Mouse (Mus musculus) forebrain, embryonic 11.5 days (tissue): ENCODE data around the gene Tnk2. TPM values are rescaled to one million over a fixed set of nuclear protein-coding genes. Genes with fewer than 3 reads are reported as not detected.
"Not testable (repeated sequence)": the region's sequence is repeated elsewhere in the genome, so short reads cannot be mapped to it uniquely, and the experiment has no call there.

Experiments
- ATAC-seq: fragments of 200-750 bp; cut with Nextera tagmentation; replicated peaks from 2 replicates; pipeline ENCODE4 v1.8.0; 2017; ENCODE audit warnings: moderate TSS enrichment; ENCODE audit not compliant: low FRiP score
- DNase-seq: peaks from one replicate; pipeline ENCODE4 v3.0.0-alpha.2; 2017; ENCODE audit warnings: low spot score
- H3K27ac ChIP-seq: fragments of 300-500 bp; sonication (generic); 2 replicates; pipeline ENCODE4 v1.5.1; 2014; ENCODE audit warnings: low read depth, low read length
- H3K27me3 ChIP-seq: fragments of 300-500 bp; sonication (generic); 2 replicates; pipeline ENCODE4 v1.6.1; 2014; ENCODE audit warnings: mild to moderate bottlenecking, low read length, mixed read lengths; ENCODE audit not compliant: control insufficient read depth, insufficient read depth
- H3K36me3 ChIP-seq: fragments of 300-500 bp; sonication (generic); 2 replicates; pipeline ENCODE4 v1.6.1; 2014; ENCODE audit warnings: mild to moderate bottlenecking, low read length, moderate library complexity, mixed read lengths; ENCODE audit not compliant: control insufficient read depth, insufficient read depth
- H3K4me1 ChIP-seq: fragments of 300-500 bp; sonication (generic); replicated peaks from 2 replicates; pipeline ENCODE4 v1.6.1; 2014; ENCODE audit warnings: low read length, mixed read lengths; ENCODE audit not compliant: control insufficient read depth, insufficient read depth
- H3K4me2 ChIP-seq: fragments of 300-500 bp; sonication (generic); 2 replicates; pipeline ENCODE4 v1.6.1; 2014; ENCODE audit warnings: low read depth, mild to moderate bottlenecking, low read length, moderate library complexity, mixed read lengths; ENCODE audit not compliant: severe bottlenecking
- H3K4me3 ChIP-seq: fragments of 300-500 bp; sonication (generic); 2 replicates; pipeline ENCODE4 v1.5.1; 2014; ENCODE audit warnings: low read depth, low read length
- H3K9ac ChIP-seq: fragments of 300-500 bp; sonication (generic); 2 replicates; pipeline ENCODE4 v1.6.1; 2014; ENCODE audit warnings: low read length
- H3K9me3 ChIP-seq: fragments of 300-500 bp; sonication (generic); 2 replicates; pipeline ENCODE4 v1.6.1; 2016; ENCODE audit warnings: low read length, mixed read lengths; ENCODE audit not compliant: control insufficient read depth
- WGBS: fragments of 180-500 bp; shearing (Covaris S2); extraction: QIAGEN DNeasy Blood & Tissue Kit; methylation state at CpG from one replicate; pipeline ENCODE4 v1.1.7; 2014; 5-methylcytosine and 5-hydroxymethylcytosine counted together
- polyA plus RNA-seq: library from polyadenylated mRNA; unstranded; fragments of >200 nt; fragmentation: Nextera tagmentation; extraction: Ambion mirVana; gene quantifications from 2 replicates; pipeline ENCODE4 v1.2.1, GENCODE M21; 2014

Gene Tnk2
- polyA plus RNA-seq, 1 experiment from 2014 or later, result 11.2 TPM

DNA sequence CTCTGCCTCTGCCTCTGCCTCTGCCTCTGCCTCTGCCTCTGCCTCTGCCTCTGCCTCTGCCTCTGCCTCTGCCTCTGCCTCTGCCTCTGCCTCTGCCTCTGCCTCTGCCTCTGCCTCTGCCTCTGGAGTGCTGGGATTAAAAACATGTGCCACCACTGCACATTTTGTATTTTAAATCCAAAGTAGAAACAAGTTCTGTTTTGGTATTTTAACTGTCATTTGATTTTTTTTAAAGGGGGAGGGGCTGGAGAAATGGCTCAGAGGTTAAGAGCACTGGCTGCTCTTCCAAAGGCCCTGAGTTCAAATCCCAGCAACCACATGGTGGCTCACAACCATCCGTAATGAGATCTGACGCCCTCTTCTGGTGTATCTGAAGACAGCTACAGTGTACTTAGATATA lies 3.0 kb upstream of the Tnk2 start:
- not testable (repeated sequence) for DNase-seq, H3K9ac ChIP-seq, H3K4me2 ChIP-seq, H3K27me3 ChIP-seq, H3K36me3 ChIP-seq, H3K27ac ChIP-seq, H3K4me3 ChIP-seq, H3K4me1 ChIP-seq, H3K9me3 ChIP-seq, ATAC-seq
- 80% methylated on average over 1 of the region's 2 CpGs for WGBS

DNA sequence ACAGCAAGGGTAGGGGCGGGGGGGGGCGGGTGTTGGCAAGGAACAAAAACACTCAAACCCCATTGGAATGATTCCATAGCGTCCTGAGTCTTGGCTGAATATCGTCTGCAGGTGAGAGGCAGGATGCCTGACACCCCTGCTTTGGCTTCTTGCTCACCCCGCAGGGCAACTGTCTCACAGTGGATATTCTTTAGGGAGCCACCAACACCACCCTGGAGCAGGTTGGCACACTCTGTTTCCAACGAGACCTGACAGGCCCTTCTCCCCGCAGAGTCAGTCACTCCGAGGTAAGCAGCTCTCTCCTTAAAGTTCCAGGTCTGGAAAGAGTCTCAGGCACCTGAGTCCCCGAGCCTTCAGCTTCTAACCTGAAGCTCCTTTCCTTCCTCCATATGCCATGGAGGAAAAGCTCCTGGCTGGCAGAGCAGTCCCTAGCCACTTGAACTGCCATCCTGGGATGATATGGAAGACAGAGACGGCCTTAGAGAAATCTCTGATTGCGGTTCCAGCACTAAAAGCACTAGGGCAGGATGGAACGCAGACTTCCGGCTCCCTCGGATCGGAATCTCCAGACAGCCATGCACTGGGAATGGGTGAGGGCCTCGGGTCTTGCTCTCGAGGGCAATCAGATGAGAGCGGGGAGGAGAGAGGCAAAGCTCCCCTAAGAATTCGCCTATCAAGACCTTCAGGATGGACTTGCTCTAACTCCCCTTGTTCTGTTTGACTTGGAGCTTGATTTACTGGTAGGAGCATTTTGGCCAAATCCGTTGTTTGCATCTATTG lies 2.0 kb upstream of the Tnk2 start:
- no peaks in the 10 kb centered on the region for H3K36me3 ChIP-seq
- DNase-seq, result no peak
- H3K27me3 ChIP-seq, result no peaks in the 10 kb centered on the region
- no peak overlapping the region for H3K4me3 ChIP-seq
- WGBS, result 70% methylated on average over 20 of the region's 20 CpGs
- no peaks in the 10 kb centered on the region for H3K9me3 ChIP-seq
- H3K9ac ChIP-seq, result no peak overlapping the region
- H3K4me2 ChIP-seq, result no peak overlapping the region
- no peak overlapping the region for H3K27ac ChIP-seq
- peaks cover 14% of the 10 kb centered on the region for H3K4me1 ChIP-seq
- no peak for ATAC-seq

DNA sequence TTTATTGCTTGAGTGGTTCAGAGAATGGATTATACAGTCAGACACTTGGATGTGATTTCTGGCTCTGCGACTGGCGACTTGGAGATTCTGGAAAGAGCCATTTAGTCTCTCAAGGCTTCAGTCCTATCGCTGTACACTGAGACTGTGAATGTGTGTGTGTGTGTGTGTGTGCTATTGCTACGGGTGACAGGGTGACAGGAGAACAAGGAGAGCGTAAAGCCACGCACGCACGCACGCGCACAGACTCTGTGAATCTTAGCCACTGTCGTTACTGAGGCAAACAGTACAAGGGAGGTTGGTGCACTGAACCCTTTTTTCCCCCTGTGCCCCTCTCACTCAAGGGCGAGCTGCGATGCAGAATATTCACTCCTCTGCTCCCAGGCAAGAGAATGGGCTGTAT lies 1.4 kb upstream of the Tnk2 start:
- no peaks in the 10 kb centered on the region for H3K36me3 ChIP-seq
- H3K27me3 ChIP-seq, result no peaks in the 10 kb centered on the region
- H3K4me2 ChIP-seq, result no peak overlapping the region
- H3K4me3 ChIP-seq, result no peak overlapping the region
- no peak for ATAC-seq
- H3K9me3 ChIP-seq, result no peaks in the 10 kb centered on the region
- no peak overlapping the region for H3K9ac ChIP-seq
- DNase-seq, result no peak
- 55% methylated on average over 13 of the region's 13 CpGs for WGBS
- no peak overlapping the region for H3K27ac ChIP-seq
- peaks cover 14% of the 10 kb centered on the region for H3K4me1 ChIP-seq

DNA sequence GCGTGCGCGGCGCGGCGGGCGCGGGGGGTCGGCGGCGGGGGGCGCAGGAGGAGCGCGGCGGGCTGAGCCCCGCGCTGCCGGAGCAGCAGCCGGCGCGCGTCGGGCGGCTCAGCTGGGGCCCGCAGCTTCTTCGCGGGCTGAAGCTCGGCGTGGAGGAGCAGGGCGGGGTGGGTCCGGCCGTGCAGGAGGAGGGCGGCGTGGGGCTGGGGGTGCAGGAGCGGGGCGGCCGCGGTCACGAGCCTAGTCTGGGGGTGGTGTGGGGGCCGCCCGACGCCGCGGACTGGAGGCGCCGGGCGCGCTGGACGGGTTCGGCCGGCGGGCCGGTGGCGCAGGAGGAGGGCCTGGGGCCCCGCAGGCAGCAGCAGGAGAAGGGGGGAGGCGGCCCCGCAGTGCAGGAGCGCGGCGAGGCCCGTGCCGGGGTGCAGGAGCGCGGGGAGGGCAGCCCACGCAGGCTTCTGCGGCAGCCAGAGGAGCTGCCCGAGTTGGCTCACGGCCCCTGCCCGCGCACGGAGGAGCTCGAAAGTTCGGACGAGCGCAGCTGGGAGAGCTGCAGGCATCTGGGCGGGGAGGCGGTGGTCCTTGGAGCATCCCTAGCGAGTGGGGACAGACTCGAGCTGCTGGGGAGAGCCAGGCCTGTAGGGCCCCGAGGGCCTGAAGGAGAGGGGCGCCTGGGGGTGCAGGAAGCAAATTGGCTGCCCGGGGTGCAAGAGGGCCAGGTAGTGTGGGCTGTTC lies 561 bp downstream of the Tnk2 start:
- Histone ChIP-seq H3K4me2 (peak overlapping the region; percentile 92), H3K36me3 (no peaks in the 10 kb centered on the region), H3K27ac (peak overlapping the region; percentile 76), H3K4me3 (peak overlapping the region; percentile 91), H3K4me1 (peaks cover 14% of the 10 kb centered on the region), H3K9ac (peak overlapping the region; percentile 91), H3K9me3 (no peaks in the 10 kb centered on the region), H3K27me3 (no peaks in the 10 kb centered on the region)
- under 1% methylated on average over 48 of the region's 82 CpGs for WGBS
- DNase-seq (peak; percentile 81), ATAC-seq (peak; percentile 80)

DNA sequence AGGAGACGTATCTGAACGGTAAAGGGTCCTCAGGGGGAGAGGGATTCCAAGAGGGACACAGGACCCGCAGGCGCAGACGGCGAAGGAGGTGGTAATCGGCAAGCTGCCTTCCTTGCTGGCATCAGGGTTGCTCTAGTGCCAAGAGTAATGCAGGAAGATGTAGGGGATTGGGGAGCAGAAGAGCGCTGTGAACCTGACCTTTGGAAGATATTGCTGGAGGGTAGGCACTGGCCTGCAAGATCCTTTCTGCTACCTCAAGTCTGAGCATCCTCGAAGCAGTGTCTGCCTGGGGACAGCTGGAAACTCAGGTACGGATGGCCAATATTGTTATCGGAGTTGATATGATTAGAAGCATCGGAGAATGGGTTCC lies 1.1 kb downstream of the Tnk2 start:
- ATAC-seq (no peak), DNase-seq (no peak)
- Histone ChIP-seq H3K4me1 (peaks cover 14% of the 10 kb centered on the region), H3K9me3 (no peaks in the 10 kb centered on the region), H3K9ac (peak overlapping the region; percentile 91), H3K27me3 (no peaks in the 10 kb centered on the region), H3K4me2 (peak overlapping the region; percentile 92), H3K4me3 (peak overlapping the region; percentile 91), H3K27ac (peak overlapping the region; percentile 76; the same call in 1 of the 2 replicates), H3K36me3 (no peaks in the 10 kb centered on the region)
- 16% methylated on average over 12 of the region's 12 CpGs for WGBS

DNA sequence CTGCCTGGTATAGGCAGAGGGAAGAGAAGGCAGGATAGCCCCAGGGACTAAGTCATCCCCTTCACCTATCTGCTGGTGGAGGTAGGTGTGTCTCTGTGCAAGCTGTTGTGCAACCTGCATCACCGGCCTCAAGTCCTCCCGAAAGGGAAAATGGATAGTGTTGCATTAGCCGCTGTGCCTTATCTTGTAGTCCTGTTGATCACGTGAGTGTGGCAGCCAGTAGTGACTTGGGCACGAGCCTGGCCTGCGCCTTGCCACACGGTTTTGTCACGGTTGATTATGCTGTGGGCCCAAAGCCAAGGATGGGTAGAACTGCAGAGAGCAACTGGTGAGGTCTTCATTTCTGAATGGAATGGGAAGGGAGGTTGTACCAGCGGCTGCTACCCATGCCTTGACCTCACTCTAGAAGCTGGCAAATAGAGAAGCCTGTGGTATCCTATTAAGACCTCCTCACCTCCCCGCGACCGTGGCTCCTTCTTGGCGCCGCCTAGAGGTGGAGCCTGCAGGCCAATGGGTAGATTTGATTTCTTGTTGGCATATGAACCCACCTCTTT lies 1.8 kb downstream of the Tnk2 start:
- no peaks in the 10 kb centered on the region for H3K36me3 ChIP-seq
- H3K27ac ChIP-seq, result no peak overlapping the region
- DNase-seq (no peak), ATAC-seq (no peak)
- no peaks in the 10 kb centered on the region for H3K9me3 ChIP-seq
- WGBS, result 26% methylated on average over 14 of the region's 14 CpGs
- H3K9ac ChIP-seq, result peak overlapping the region; percentile 91; the same call in 1 of the 2 replicates
- peaks cover 14% of the 10 kb centered on the region for H3K4me1 ChIP-seq
- no peaks in the 10 kb centered on the region for H3K27me3 ChIP-seq
- peak overlapping the region; percentile 91 for H3K4me3 ChIP-seq
- H3K4me2 ChIP-seq, result peak overlapping the region; percentile 92

DNA sequence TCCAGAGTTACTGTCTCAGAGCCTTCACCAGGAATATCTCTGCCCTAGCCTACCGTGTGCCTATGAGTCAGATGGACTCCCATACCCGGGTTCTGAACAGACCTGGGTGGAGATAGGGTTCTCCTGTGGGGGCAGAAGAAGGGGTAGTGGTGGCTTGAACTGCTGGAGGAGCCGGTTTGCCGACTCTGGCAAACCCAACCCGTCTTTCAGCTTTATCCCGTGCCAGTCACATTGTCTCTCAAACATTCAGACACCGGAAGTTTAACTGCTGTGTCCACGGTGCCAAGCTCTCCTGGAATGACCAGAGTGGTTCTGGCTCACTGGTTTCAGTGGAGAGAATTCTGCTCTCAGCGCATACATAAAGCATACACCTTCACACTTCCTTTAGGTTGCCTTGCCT lies 2.3 kb downstream of the Tnk2 start:
- H3K4me2 ChIP-seq, result peak overlapping the region; percentile 92
- H3K9ac ChIP-seq, result no peak overlapping the region
- no peak overlapping the region for H3K4me3 ChIP-seq
- H3K27ac ChIP-seq, result no peak overlapping the region
- no peak for ATAC-seq
- 85% methylated on average over 9 of the region's 9 CpGs for WGBS
- H3K4me1 ChIP-seq, result peaks cover 14% of the 10 kb centered on the region
- no peaks in the 10 kb centered on the region for H3K27me3 ChIP-seq
- no peak for DNase-seq
- no peaks in the 10 kb centered on the region for H3K36me3 ChIP-seq
- no peaks in the 10 kb centered on the region for H3K9me3 ChIP-seq

DNA sequence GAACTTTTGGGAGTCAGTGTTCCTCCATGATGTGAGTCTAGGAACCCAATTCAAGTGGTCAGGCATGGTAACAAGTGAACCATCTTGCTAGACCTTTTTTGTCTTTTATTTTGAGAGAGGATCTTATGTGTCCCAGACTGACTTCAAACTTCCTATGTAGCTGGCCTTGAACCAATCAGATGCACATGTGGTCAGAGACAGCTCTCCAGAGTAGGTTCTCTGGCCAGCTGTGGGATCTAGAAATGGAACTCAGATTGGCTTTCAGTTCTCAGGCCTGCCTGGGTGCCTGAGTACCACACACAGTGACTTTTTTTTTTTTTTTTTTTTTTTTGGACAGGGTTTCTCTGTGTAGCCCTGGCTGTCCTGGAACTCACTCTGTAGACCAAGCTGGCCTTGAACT lies 4.0 kb downstream of the Tnk2 start:
- no peak overlapping the region for H3K4me2 ChIP-seq
- no peaks in the 10 kb centered on the region for H3K36me3 ChIP-seq
- H3K4me3 ChIP-seq, result no peak overlapping the region
- no peak for DNase-seq
- no peak for ATAC-seq
- H3K27me3 ChIP-seq, result no peaks in the 10 kb centered on the region
- H3K9me3 ChIP-seq, result no peaks in the 10 kb centered on the region
- H3K4me1 ChIP-seq, result peaks cover 14% of the 10 kb centered on the region
- no peak overlapping the region for H3K9ac ChIP-seq
- H3K27ac ChIP-seq, result no peak overlapping the region
